Mouse (Mus musculus) granulocyte monocyte progenitor cell, adult 5-6 weeks (primary cell): ENCODE measurements at regions not wholly inside any gene's neighbourhood (a gene's known extent, or its start where the extent isn't known, plus 50 kb on each side); places are given as distances from the start of the nearest gene placed in this dataset.

Experiments used
- ATAC-seq: replicated peaks from 2 replicates; pipeline ENCODE4 v1.8.0; 2016; ENCODE audit warnings: mild to moderate bottlenecking, moderate TSS enrichment, inconsistent platforms; ENCODE audit not compliant: poor library complexity, severe bottlenecking

GRCm38 (mm10) chr13:107664197-107664596, 380.0 kb upstream of the Smim15 start:
- ATAC-seq = no peak

- no peak for ATAC-seq
Observed at GRCm38 (mm10) chr13:107663745-107664144, 380.5 kb upstream of the Smim15 start.

- ATAC-seq = no peak
Observed at GRCm38 (mm10) chr13:107661414-107661813, 382.8 kb upstream of the Smim15 start.

- ATAC-seq = peak; percentile 74
Observed at GRCm38 (mm10) chr13:107645865-107646645, 398.2 kb upstream of the Smim15 start.

- ATAC-seq = peak; percentile 21; the same call in 1 of the 2 replicates
Observed at GRCm38 (mm10) chr13:107645121-107645864, 399.0 kb upstream of the Smim15 start.

GRCm38 (mm10) chr13:107644705-107645104, 399.5 kb upstream of the Smim15 start:
- ATAC-seq = no peak

GRCm38 (mm10) chr13:107641926-107642657, 402.2 kb upstream of the Smim15 start:
- 0 out of 2 replicates have a peak, but pooled peaks have one; percentile 6 for ATAC-seq

GRCm38 (mm10) chr13:107639620-107640019, 404.6 kb upstream of the Smim15 start:
- ATAC-seq = peak; percentile 69

GRCm38 (mm10) chr13:107637269-107637668, 407.0 kb upstream of the Smim15 start:
- no peak for ATAC-seq

- ATAC-seq = no peak
Observed at GRCm38 (mm10) chr13:107635114-107635513, 409.1 kb upstream of the Smim15 start.

GRCm38 (mm10) chr13:107627073-107627472, 417.2 kb upstream of the Smim15 start:
- ATAC-seq = no peak

GRCm38 (mm10) chr13:107626670-107627069, 417.6 kb upstream of the Smim15 start:
- no peak for ATAC-seq

- no peak for ATAC-seq
Observed at GRCm38 (mm10) chr13:107621337-107621736, 422.9 kb upstream of the Smim15 start.

GRCm38 (mm10) chr13:107620887-107621286, 423.4 kb upstream of the Smim15 start:
- no peak for ATAC-seq

GRCm38 (mm10) chr13:107620210-107620609, 424.0 kb upstream of the Smim15 start:
- ATAC-seq = no peak

- ATAC-seq = peak; percentile 98
Observed at GRCm38 (mm10) chr13:107619430-107619927, 424.8 kb upstream of the Smim15 start.

GRCm38 (mm10) chr13:107618796-107619429, 425.3 kb upstream of the Smim15 start:
- ATAC-seq = no peak

GRCm38 (mm10) chr13:107618369-107618771, 425.9 kb upstream of the Smim15 start:
- no peak for ATAC-seq

- ATAC-seq = no peak
Observed at GRCm38 (mm10) chr13:107617582-107617981, 426.7 kb upstream of the Smim15 start.

- ATAC-seq = no peak
Observed at GRCm38 (mm10) chr13:107616775-107617174, 427.5 kb upstream of the Smim15 start.
